Mouse (Mus musculus) midbrain, embryonic 10.5 days (tissue): ENCODE measurements around the gene Fat2. TPM values are rescaled to one million over a fixed set of nuclear protein-coding genes. Genes with fewer than 3 reads are reported as not detected.

Experiments
- DNase-seq: peaks from one replicate; pipeline ENCODE4 v3.0.0-alpha.2; 2017; ENCODE audit warnings: low spot score
- H3K27ac ChIP-seq: fragments of 300-500 bp; sonication (generic); replicated peaks from 2 replicates; pipeline ENCODE4 v1.5.1; 2016; ENCODE audit warnings: mild to moderate bottlenecking
- H3K27me3 ChIP-seq: fragments of 300-500 bp; sonication (generic); 2 replicates; pipeline ENCODE4 v1.6.1; 2016; ENCODE audit warnings: low read depth, mild to moderate bottlenecking; ENCODE audit not compliant: poor library complexity, severe bottlenecking
- H3K36me3 ChIP-seq: fragments of 300-500 bp; sonication (generic); 2 replicates; pipeline ENCODE4 v1.6.1; 2016; ENCODE audit warnings: mild to moderate bottlenecking, moderate library complexity
- H3K4me1 ChIP-seq: fragments of 300-500 bp; sonication (generic); 2 replicates; pipeline ENCODE4 v1.6.1; 2016
- H3K4me3 ChIP-seq: fragments of 300-500 bp; sonication (generic); 2 replicates; pipeline ENCODE4 v1.5.1; 2016; ENCODE audit warnings: mild to moderate bottlenecking, moderate library complexity
- H3K9me3 ChIP-seq: fragments of 300-500 bp; sonication (generic); replicated peaks from 2 replicates; pipeline ENCODE4 v1.6.1; 2016; ENCODE audit warnings: mild to moderate bottlenecking
- WGBS: fragments of 180-500 bp; shearing (Covaris S2); methylation state at CpG from one replicate; pipeline ENCODE4 v1.1.7; 2016; 5-methylcytosine and 5-hydroxymethylcytosine counted together
- polyA plus RNA-seq: library from polyadenylated mRNA; unstranded; fragments of >200 nt; fragmentation: Nextera tagmentation; extraction: Ambion mirVana; gene quantifications from 2 replicates; pipeline ENCODE4 v1.2.1, GENCODE M21; 2016

Fat2 gene
- polyA plus RNA-seq, 1 experiment from 2014 or later: 0.04 TPM

DNA sequence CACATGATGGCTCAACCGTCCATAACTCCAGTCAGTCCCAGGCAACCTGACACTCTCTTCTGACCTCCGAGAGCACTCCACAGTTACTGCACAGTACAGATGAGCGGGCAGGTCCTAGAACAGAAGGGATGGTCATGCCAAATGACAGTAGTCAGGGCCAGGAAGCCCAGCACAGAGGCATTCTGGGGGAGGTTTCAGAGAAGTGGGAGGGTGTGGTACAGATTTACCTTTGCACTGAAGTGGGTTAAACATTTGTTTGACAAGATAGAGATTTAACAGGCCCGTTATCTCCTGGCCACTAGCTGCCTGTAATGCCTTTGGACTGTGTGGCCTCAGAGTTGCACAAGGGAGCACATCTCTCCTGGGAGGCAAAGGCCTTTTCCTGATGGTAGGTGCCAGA lies 118.9 kb downstream of the Fat2 start:
- no peaks in the 10 kb centered on the region for H3K4me1 ChIP-seq
- no peak overlapping the region for H3K27ac ChIP-seq
- DNase-seq: no peak
- H3K36me3 ChIP-seq: peaks cover 17% of the 10 kb centered on the region; the same call in 1 of the 2 replicates
- no peaks in the 10 kb centered on the region for H3K27me3 ChIP-seq
- 86% methylated on average over 4 of the region's 4 CpGs for WGBS
- H3K9me3 ChIP-seq: no peaks in the 10 kb centered on the region
- H3K4me3 ChIP-seq: no peak overlapping the region

DNA sequence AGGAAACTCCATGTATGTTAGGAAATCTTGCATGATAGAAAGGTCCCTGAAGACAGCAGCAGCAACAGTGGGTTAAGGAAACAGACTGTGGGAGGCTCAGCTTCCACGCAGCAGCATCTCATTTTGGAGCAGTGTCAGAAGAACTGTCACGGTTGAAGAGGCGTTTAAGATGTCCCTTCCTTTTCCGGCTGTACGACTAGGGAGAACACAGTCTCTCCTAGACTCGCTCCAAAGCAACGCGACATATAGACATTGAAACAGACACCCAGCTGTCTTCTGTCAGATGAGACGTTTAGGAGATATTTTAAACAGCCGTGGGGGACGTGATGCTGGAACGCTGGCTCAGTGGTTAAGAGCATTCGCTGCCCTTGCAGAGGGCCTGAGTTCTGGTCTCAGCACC lies 119.5 kb downstream of the Fat2 start:
- H3K9me3 ChIP-seq: no peaks in the 10 kb centered on the region; the same call in 1 of the 2 replicates
- WGBS: 92% methylated on average over 13 of the region's 13 CpGs

DNA sequence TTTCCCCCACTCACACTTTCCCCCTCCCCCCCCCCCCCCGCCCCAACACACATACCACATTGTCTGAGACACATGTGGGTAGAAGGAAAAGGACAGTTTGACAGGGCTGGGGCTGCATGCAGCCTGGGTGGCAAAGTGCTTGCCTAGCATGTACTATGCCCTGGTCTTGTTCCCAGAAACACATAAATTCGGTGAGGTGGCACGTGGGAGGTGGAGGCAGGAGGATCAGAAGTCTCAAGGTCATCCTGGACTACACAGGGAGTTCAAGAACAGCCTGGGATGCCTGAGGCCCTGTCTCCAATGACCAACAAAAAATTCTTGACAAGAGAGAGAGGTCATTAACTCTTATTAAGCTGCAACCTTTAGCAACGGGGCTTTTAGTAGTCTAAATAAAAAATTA lies 120.3 kb downstream of the Fat2 start:
- no peak overlapping the region for H3K27ac ChIP-seq
- DNase-seq: no peak
- peaks cover 10% of the 10 kb centered on the region; the same call in 1 of the 2 replicates for H3K36me3 ChIP-seq
- no peak overlapping the region for H3K4me3 ChIP-seq
- 76% methylated on average over 4 of the region's 4 CpGs for WGBS
- no peaks in the 10 kb centered on the region for H3K27me3 ChIP-seq
- H3K9me3 ChIP-seq: no peaks in the 10 kb centered on the region; the same call in 1 of the 2 replicates
- no peaks in the 10 kb centered on the region for H3K4me1 ChIP-seq

More for the DNA sequence above, 119.5 kb downstream of the Fat2 start:
- DNase-seq: no peak
- Histone ChIP-seq H3K4me3 (no peak overlapping the region), H3K27me3 (no peaks in the 10 kb centered on the region), H3K36me3 (peaks cover 14% of the 10 kb centered on the region; the same call in 1 of the 2 replicates), H3K27ac (no peak overlapping the region), H3K4me1 (no peaks in the 10 kb centered on the region)

DNA sequence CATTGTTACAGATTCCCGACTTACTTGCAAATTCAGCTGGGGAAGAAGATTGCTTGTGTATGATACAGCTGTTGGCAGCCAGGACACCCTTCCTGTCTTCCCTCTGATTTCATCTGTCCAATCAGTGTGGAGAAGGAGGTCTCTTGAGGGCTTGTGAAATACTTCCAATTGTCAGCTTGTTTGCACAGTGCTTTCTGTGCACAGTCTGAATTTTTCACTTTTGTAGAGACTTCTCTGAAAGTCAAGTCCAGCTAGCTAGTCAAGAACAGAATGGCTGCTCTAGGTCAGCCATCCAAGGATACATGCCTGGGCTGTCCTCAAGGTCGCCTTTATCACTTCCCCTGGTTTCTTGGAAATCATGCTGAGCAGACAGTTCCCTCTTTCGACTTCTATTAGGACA lies 121.4 kb downstream of the Fat2 start:
- WGBS: 91% methylated on average over 3 of the region's 3 CpGs
- H3K4me3 ChIP-seq: no peak overlapping the region
- no peaks in the 10 kb centered on the region; the same call in 1 of the 2 replicates for H3K9me3 ChIP-seq
- H3K27me3 ChIP-seq: no peaks in the 10 kb centered on the region
- DNase-seq: no peak
- H3K4me1 ChIP-seq: 0 out of 2 replicates have a peak, but pooled peaks cover under 1% of the 10 kb centered on the region
- H3K36me3 ChIP-seq: peaks cover 6% of the 10 kb centered on the region; the same call in 1 of the 2 replicates
- no peak overlapping the region for H3K27ac ChIP-seq

DNA sequence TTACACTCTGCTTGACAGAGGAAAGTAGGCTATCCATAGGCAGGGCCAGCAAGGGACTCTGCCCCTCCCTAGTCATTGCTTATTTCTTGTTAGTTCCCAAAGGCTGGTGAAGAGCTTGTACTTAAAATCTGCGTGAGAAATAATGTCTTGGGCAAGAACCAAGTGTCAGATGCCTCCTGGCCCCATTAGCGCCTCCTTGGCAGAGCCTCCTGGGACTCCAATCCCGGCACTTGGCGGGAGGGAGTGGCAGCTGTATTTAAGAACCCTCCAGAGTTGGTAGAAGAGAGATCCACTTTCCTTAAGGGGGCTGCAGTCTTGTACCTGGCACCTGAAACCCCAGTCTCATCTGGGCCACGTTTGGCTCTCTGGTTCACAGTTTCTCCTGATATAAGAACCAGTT lies 122.2 kb downstream of the Fat2 start:
- Histone ChIP-seq H3K36me3 (peaks cover 4% of the 10 kb centered on the region; the same call in 1 of the 2 replicates), H3K4me1 (0 out of 2 replicates have a peak, but pooled peaks cover 7% of the 10 kb centered on the region), H3K9me3 (no peaks in the 10 kb centered on the region; the same call in 1 of the 2 replicates), H3K27me3 (no peaks in the 10 kb centered on the region), H3K27ac (no peak overlapping the region), H3K4me3 (no peak overlapping the region)
- no peak for DNase-seq
- WGBS: 85% methylated on average over 5 of the region's 5 CpGs

DNA sequence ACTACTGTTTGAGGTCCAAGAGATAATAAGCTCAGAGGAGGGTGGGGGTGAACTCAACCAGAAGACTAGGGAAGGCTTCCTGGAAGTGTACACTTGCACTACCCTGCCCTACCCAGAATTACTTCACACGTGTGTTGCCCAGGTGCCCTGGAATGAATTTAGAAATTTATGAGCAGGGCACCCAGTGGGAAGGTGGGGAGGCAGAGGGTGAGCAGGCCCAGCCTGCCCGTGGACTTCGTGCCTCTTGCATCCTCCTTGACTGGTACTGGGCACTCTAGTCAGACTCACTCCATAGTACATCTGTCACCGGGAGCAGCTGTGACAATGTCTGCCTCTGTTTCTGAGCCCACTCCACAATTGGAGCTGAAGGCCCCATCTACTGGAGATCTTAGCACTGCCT lies 122.8 kb downstream of the Fat2 start:
- Histone ChIP-seq H3K9me3 (no peaks in the 10 kb centered on the region; the same call in 1 of the 2 replicates), H3K36me3 (no peaks in the 10 kb centered on the region), H3K27ac (no peak overlapping the region), H3K27me3 (no peaks in the 10 kb centered on the region), H3K4me1 (0 out of 2 replicates have a peak, but pooled peaks cover 7% of the 10 kb centered on the region), H3K4me3 (no peak overlapping the region)
- 95% methylated on average over 4 of the region's 4 CpGs for WGBS
- DNase-seq: no peak

DNA sequence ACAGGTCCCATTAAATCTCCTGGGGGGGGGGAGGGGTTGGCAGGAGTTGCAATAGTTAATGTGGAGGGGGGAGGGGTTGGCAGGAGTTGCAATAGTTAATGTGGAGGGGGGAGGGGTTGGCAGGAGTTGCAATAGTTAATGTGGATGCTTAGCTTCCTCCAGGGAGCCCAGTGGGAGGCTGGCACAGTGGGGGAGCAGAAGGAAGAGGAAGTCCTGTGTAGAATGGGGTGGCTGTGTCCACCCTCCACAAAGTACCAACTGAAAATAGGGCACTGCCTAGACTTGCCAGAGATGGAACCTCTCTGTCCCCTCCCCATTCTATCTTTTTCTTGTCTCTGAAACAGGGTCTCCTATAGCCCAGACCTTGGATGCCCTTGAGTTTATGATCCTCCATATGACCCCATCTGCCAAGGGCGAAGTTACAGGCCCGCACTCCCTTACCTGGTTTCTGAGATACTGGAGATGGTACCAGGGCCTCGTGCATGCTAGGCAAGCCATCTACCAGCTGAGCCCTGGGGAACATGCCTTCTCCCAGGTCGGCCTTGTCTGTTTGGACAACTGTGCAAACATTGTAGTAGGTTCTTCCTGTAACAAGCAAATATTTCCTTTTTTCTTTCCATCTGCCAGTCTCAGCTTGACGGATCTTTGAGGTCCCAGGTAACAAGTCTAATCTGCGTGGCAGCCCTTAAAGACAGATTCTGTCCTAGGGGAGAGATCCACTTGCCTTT lies 126.6 kb downstream of the Fat2 start:
- no peaks in the 10 kb centered on the region for H3K36me3 ChIP-seq
- H3K9me3 ChIP-seq: no peaks in the 10 kb centered on the region; the same call in 1 of the 2 replicates
- no peak for DNase-seq
- H3K4me1 ChIP-seq: peaks cover 24% of the 10 kb centered on the region
- WGBS: 80% methylated on average over 6 of the region's 6 CpGs
- no peak overlapping the region for H3K27ac ChIP-seq
- H3K27me3 ChIP-seq: no peaks in the 10 kb centered on the region
- H3K4me3 ChIP-seq: no peak overlapping the region

DNA sequence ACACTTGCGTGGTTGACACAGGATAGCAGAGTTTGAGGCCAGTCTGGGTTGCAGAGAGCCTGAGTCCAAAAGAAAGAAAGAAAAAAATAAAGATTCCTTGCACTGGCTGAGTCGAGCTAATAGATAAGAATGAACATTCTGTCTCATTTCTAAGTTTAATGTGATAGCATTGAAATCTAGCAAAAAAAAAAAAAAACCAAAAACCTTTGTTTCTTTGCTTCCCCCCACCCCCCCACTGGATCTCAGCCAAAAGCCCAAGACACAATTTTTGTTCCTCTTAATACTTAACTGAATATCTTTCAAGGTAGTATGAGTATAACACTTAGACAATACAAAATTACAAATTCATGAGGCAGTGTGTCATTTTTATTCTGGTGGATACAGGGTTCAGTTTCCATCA lies 127.3 kb downstream of the Fat2 start:
- Histone ChIP-seq H3K27me3 (no peaks in the 10 kb centered on the region), H3K4me3 (no peak overlapping the region), H3K36me3 (no peaks in the 10 kb centered on the region), H3K27ac (no peak overlapping the region), H3K4me1 (peaks cover 30% of the 10 kb centered on the region), H3K9me3 (no peaks in the 10 kb centered on the region; the same call in 1 of the 2 replicates)
- 79% methylated on average over 2 of the region's 2 CpGs for WGBS
- no peak for DNase-seq

DNA sequence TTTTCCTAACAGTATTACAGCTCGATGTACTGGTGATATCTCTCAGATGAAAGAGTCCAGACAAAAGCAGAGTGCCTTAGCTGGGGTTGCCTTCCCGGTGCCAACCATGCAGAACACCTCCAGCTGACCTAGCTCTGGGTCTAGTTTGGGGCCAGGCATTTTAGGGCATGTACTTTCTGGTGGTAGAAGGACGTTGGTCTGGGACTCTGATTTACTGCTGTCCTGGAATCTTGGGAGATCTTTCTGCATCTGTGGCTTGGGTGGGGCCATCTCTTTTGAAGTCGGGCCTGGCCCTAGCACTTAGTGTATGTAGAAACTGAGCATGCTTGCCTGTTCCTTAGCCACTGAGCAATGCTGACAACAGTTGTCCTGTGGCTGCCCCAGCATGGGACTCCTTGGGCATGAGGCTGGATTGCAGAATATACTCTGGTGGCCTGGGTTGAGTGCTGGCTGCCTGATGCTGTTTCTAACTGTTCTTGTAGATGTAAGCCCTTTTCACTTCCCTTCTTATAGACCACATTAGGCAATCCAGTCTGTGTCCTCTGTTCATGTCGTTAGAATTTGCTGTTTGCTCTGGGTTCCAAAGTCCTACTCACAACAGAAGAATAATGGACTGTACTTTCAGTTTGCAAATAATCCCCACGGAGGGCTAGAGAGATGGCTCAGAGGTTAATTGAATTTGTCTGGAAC lies 128.2 kb downstream of the Fat2 start:
- Histone ChIP-seq H3K4me3 (no peak overlapping the region), H3K27me3 (no peaks in the 10 kb centered on the region), H3K4me1 (peaks cover 30% of the 10 kb centered on the region), H3K27ac (no peak overlapping the region), H3K36me3 (no peaks in the 10 kb centered on the region), H3K9me3 (no peaks in the 10 kb centered on the region; the same call in 1 of the 2 replicates)
- no peak for DNase-seq
- WGBS: 72% methylated on average over 6 of the region's 6 CpGs

DNA sequence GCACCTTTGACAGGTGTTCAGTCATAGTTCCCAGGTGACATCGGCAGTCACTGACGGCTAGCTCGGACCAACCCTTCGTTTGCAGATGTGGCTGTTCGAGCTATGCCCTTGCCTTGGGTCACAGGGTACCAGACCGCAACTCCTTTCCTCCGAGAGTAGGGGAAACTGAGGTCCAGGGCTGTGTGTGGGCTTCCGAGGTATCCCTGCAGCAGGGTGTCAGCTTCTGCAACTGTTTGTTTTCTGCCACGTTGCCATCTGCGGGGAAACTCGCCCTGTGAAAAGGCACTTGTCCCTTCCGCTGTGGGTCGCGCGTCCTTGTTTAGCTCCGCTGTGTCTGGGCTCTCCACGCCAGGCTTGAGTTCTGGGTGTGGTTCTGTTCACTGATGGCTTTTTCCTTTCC lies 131.8 kb downstream of the Fat2 start:
- Histone ChIP-seq H3K36me3 (no peaks in the 10 kb centered on the region), H3K4me1 (peaks cover 25% of the 10 kb centered on the region), H3K27ac (peak overlapping the region; percentile 85), H3K4me3 (peak overlapping the region; percentile 89), H3K27me3 (no peaks in the 10 kb centered on the region), H3K9me3 (no peaks in the 10 kb centered on the region)
- no peak for DNase-seq
- WGBS: 13% methylated on average over 17 of the region's 17 CpGs

DNA sequence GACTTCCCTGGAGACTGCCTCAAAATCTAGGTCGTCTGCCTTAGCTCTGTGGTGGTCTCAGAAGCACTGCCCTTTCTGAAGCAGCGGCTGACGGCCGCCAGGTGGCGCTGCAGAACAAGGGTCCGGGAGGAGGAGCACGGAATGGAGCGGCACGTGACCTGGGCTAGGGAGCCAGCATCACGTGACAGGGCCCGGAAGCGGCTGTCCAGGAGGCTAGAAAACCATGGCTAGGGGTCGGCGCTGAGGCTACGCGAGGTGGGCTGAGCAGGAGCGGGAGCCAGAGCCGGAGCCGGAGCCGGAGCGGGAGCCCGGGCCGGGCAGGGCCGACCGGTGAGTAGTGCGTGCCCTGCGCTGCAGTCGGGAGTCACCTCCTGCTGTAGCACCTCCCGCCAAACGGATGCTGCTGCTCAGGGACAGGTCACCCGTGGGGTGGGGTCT lies 132.2 kb downstream of the Fat2 start, which contains the start of gene Slc36a1:
Slc36a1 (plus strand) TSS at position 192 of the 438 bp plus-strand sequence.
- H3K4me1 ChIP-seq: peaks cover 23% of the 10 kb centered on the region
- H3K9me3 ChIP-seq: no peaks in the 10 kb centered on the region
- DNase-seq: peak; percentile 97
- peak within 1 kb of the TSS; percentile 89 for H3K4me3 ChIP-seq
- H3K27me3 ChIP-seq: no peaks in the 10 kb centered on the region
- under 1% methylated on average over 31 of the region's 31 CpGs for WGBS
- no peaks in the 10 kb centered on the region for H3K36me3 ChIP-seq
- peak within 1 kb of the TSS; percentile 85 for H3K27ac ChIP-seq
